Mouse (Mus musculus) layer of hippocampus, adult 6 months (tissue): ENCODE results near the gene Krt8. TPM values are rescaled to one million over a fixed set of nuclear protein-coding genes. Genes with fewer than 3 reads are reported as not detected.

ENCODE experiments used
- long read RNA-seq, 2 experiments: library from polyadenylated mRNA; unstranded; transcript quantifications; one replicate each; pipeline ENCODE4 v2.0.0; 2019 to 2020
- polyA plus RNA-seq: library from polyadenylated mRNA; unstranded; fragments of <200 nt; fragmentation: Nextera tagmentation; gene quantifications from 2 replicates; pipeline ENCODE4 v1.2.3, GENCODE M21; 2021

Gene Krt8
- 0.53 and 5.4 TPM in 2 replicates for polyA plus RNA-seq
- long read RNA-seq, experiment 1, partial matches to known transcripts: 1 of 3 reads
- long read RNA-seq, experiment 1, other reads (novel, unspliced or antisense): 0 of 3 reads
- long read RNA-seq, experiment 2, partial matches to known transcripts: 0 of 2 reads
- long read RNA-seq, experiment 2, other reads (novel, unspliced or antisense): 0 of 2 reads

DNA sequence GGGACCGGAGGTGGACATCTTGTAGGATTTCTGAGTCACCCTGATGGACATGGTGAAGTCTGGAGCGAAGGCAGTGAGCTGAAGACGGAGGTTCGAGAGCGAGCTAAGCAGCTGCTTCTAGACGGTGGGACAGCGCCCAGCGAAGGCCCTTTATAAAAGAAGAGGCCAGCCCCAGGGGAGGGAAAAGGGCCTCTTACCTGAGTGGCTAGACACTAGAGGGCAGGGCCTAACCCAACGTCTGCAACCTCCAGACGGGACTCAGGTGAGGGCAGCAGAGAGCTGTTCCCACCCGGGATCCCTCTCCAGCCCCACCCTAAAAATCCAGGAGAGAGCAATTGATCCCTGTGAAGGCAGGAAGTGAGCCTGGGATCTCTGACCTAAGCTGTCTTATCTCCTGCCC lies at the start of gene Krt8:
TSS of gene Krt8 (minus strand) at position 294 of the 400 bp plus-strand sequence.

DNA sequence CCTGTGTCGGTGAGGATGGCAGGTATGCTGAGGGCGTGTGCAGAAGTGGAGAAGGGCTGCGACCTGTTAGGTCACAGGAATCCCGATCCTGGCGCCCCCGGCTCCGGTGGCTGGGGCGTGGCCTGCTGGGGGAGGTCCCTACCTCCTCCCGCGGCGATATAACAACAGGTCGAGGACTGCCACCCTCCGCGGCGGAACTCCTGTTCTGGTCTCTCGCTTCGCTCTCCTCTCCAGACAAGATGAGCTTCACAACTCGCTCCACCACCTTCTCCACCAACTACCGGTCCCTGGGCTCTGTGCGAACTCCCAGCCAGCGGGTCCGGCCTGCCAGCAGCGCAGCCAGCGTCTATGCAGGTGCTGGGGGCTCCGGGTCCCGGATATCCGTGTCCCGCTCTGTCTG lies 23.8 kb upstream of the Krt8 start, which contains the start of gene Krt18:
TSS of gene Krt18 (plus strand) at position 141 of the 400 bp plus-strand sequence.

DNA sequence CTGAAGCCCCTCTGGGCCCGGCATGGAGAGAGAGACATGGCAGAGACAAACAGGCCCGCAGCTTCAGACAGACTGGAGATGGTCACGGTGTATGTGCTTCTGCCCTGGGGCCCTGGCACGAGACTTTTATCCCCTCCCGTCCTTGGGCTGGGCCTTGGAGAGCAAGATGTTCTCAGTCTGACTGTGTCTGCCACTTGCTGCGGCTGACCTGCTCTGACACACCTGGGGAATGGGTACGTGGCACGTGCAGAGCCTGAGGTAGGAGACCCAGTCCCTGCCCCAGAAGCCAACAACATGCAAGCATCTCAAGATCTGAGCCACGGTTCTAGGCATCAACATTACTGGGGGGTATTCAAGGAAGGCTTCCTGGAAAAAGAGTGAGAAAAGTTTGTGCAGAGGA lies 50.1 kb downstream of the Krt8 start, which contains the start of gene Krt78:
TSS of gene Krt78 (minus strand) at position 101 of the 400 bp plus-strand sequence.

Other genes starting within 250 kb of the Krt8 start
- not detected in 2 replicates for gene Krt72, start 218.0 kb downstream of the Krt8 start, polyA plus RNA-seq
- gene Krt73, start 202.1 kb downstream of the Krt8 start, polyA plus RNA-seq: 3.9 and 4.0 TPM in 2 replicates
- gene Krt2, start 186.3 kb downstream of the Krt8 start, polyA plus RNA-seq: 0.48 and 1.0 TPM in 2 replicates
- gene Krt1, start 153.7 kb downstream of the Krt8 start, polyA plus RNA-seq: 5.6 and 6.0 TPM in 2 replicates
- 4.4 and 4.5 TPM in 2 replicates for gene Krt77, start 134.8 kb downstream of the Krt8 start, polyA plus RNA-seq
- not detected in 2 replicates for gene Krt76, start 111.6 kb downstream of the Krt8 start, polyA plus RNA-seq
- gene Krt4, start 79.7 kb downstream of the Krt8 start, polyA plus RNA-seq: not detected in 2 replicates
- 0.67 and 0.80 TPM in 2 replicates for gene Krt79, start 64.2 kb downstream of the Krt8 start, polyA plus RNA-seq
- not detected in 2 replicates for gene Krt78, start 50.2 kb downstream of the Krt8 start, polyA plus RNA-seq
- 2.5 and 32.1 TPM in 2 replicates for gene Krt18, start 23.7 kb upstream of the Krt8 start, polyA plus RNA-seq
- 60.8 and 64.7 TPM in 2 replicates for gene Eif4b, start 69.3 kb upstream of the Krt8 start, polyA plus RNA-seq
- 3.7 and 6.3 TPM in 2 replicates for gene Tns2, start 95.9 kb upstream of the Krt8 start, polyA plus RNA-seq
- 24.4 and 24.7 TPM in 2 replicates for gene Spryd3, start 131.8 kb upstream of the Krt8 start, polyA plus RNA-seq
- 43.5 and 48.0 TPM in 2 replicates for gene Igfbp6, start 139.9 kb upstream of the Krt8 start, polyA plus RNA-seq
- not detected in 2 replicates for gene Soat2, start 146.0 kb upstream of the Krt8 start, polyA plus RNA-seq
- 4.8 and 5.1 TPM in 2 replicates for gene Zfp740, start 198.8 kb upstream of the Krt8 start, polyA plus RNA-seq
- gene Csad, start 200.2 kb upstream of the Krt8 start, polyA plus RNA-seq: 22.5 and 23.1 TPM in 2 replicates
- 0.64 and 1.4 TPM in 2 replicates for gene Itgb7, start 227.5 kb upstream of the Krt8 start, polyA plus RNA-seq